Mouse (Mus musculus): ENCODE measurements around the gene Tmem259.

Tmem259 gene

DNA sequence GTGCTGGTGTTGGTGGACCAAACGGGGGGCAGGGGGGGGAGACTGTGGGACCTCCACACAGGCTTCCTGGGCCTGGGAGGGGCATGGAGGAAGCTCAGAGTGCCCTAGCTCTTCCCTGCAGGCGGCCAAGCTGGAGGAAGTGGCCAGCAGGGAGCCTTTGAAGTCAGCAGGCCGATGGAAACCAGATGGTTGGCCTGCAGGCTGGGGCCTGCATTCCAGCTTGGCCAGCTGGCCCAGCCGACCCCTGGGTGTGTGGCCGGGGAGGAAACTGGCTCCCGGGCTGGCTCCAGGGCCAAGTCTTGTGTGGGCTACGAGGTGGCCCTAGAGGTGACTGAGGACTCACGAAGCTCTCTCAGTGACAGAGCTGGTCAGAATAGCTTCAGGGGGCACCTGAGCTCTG lies 51.4 kb downstream of the Tmem259 start:
- no peak for DNase-seq

- no peak for DNase-seq
Observed at GRCm38 (mm10) chr10:79931797-79932196, 52.3 kb downstream of the Tmem259 start.

DNA sequence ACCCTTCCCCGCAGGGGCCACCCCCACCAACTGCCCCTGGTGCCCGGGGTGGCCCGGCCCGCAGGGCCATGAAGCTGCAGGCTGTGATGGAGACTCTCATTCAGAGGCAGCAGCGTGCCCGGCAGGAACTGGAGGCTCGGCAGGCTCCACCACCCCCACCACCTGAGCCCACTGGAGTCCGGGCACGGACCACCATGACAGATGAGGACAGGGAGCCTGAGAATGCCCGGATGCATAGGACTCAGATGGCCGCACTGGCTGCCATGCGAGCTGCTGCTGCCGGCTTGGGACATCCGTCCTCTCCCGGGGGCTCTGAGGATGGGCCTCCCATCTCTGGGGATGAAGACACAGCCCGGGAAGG lies 53.3 kb downstream of the Tmem259 start:
- no peak for DNase-seq

- no peak for DNase-seq
Observed at GRCm38 (mm10) chr10:79929967-79930825, 53.9 kb downstream of the Tmem259 start.

GRCm38 (mm10) chr10:79928907-79929701 lies 55.0 kb downstream of the Tmem259 start:
- DNase-seq: no peak

- peak; percentile 56 for DNase-seq
Observed at GRCm38 (mm10) chr10:79928030-79928694, 56.0 kb downstream of the Tmem259 start.

- peak; percentile 86 for DNase-seq
Observed at GRCm38 (mm10) chr10:79927324-79928029, 56.7 kb downstream of the Tmem259 start.

GRCm38 (mm10) chr10:79926491-79927323 lies 57.4 kb downstream of the Tmem259 start, which contains the start of gene Arid3a:
Arid3a (plus strand) TSS chr10:79927043.
- DNase-seq: peak; percentile 91

DNA sequence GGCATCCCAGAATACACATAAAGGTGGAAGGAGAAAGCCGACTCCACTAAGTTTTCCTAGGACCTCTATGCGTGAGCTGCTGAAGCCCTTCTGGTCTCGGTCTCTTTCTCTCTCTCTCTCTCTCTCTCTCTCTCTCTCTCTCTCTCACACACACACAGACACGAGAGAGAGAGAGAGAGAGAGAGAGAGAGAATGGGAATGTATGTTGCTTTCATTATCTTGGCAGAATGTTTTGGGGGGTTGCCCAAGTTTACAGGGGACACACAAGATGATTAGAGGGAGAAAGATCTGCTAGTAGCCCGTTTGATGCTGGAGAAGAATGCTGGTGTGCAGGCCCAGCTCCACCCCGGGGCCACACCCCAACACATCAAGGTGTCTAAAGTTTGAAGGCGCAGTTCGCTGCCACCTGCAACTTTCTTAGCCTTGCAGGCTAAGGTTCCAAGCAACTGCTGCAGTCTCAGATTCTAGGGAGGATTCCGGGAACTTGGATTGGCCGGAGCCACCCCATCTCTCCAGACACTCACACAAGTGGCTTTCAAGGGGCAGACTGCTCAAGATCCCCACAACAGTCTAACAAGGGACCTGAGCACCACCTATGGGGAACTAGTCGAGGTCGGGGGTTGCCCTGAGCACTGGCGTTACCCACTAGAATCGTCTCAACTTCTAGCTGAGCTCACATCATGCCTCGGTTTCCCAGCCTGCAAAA lies 58.2 kb downstream of the Tmem259 start:
- DNase-seq: peak; percentile 63

GRCm38 (mm10) chr10:79924998-79925784 lies 58.9 kb downstream of the Tmem259 start:
- peak; percentile 97 for DNase-seq

Data from thymus, postnatal 4 days (tissue).